Mouse (Mus musculus): ENCODE measurements around the gene Msl1.

GRCm38 (mm10) chr11:98835725-98836124 is 40.4 kb downstream of the Msl1 start:
- no peak for TF ChIP-seq CTCF (IDR thresholded peaks at IDR 0.05; ENCODE audit: borderline replicate concordance, insufficient read depth, low read length)
- TF ChIP-seq POLR2A (IDR thresholded peaks at IDR 0.05; ENCODE audit: low read depth, low read length) = no peak
